Mouse (Mus musculus) neural tube, embryonic 14.5 days (tissue): ENCODE data around the gene Slc25a18. TPM values are rescaled to one million over a fixed set of nuclear protein-coding genes. Genes with fewer than 3 reads are reported as not detected.

Experiments used
- ATAC-seq: fragments of 200-750 bp; cut with Nextera tagmentation; 2 replicates; pipeline ENCODE4 v1.8.0; 2017; ENCODE audit warnings: low read depth, mild to moderate bottlenecking, moderate TSS enrichment, moderate library complexity
- H3K27ac ChIP-seq: fragments of 300-500 bp; sonication (generic); 2 replicates; pipeline ENCODE4 v1.5.1; 2014; ENCODE audit warnings: low read depth, mild to moderate bottlenecking, control low read depth, low read length, moderate library complexity, mixed read lengths
- H3K27me3 ChIP-seq: fragments of 300-500 bp; sonication (generic); 2 replicates; pipeline ENCODE4 v1.6.1; 2014; ENCODE audit warnings: low read length; ENCODE audit not compliant: control insufficient read depth, insufficient read depth
- H3K36me3 ChIP-seq: fragments of 300-500 bp; sonication (generic); 2 replicates; pipeline ENCODE4 v1.6.1; 2014; ENCODE audit warnings: low read length, mixed read lengths; ENCODE audit not compliant: control insufficient read depth, insufficient read depth
- H3K4me1 ChIP-seq: fragments of 300-500 bp; sonication (generic); 2 replicates; pipeline ENCODE4 v1.6.1; 2014; ENCODE audit warnings: low read length; ENCODE audit not compliant: control insufficient read depth, insufficient read depth
- H3K4me2 ChIP-seq: fragments of 300-500 bp; sonication (generic); 2 replicates; pipeline ENCODE4 v1.6.1; 2014; ENCODE audit warnings: mild to moderate bottlenecking, low read depth, low read length, control low read depth
- H3K4me3 ChIP-seq: fragments of 300-500 bp; sonication (generic); 2 replicates; pipeline ENCODE4 v1.5.1; 2014; ENCODE audit warnings: low read depth, low read length, control low read depth, mixed read lengths
- H3K9ac ChIP-seq: fragments of 300-500 bp; sonication (generic); replicated peaks from 2 replicates; pipeline ENCODE4 v1.6.1; 2014; ENCODE audit warnings: low read depth, mild to moderate bottlenecking, control low read depth, low read length, mixed read lengths
- H3K9me3 ChIP-seq: fragments of 300-500 bp; sonication (generic); 2 replicates; pipeline ENCODE4 v1.6.1; 2016; ENCODE audit warnings: low read length; ENCODE audit not compliant: control insufficient read depth
- WGBS: fragments of 180-500 bp; shearing (Covaris S2); extraction: QIAGEN DNeasy Blood & Tissue Kit; methylation state at CpG from one replicate; pipeline ENCODE4 v1.1.7; 2014; 5-methylcytosine and 5-hydroxymethylcytosine counted together
- polyA plus RNA-seq: library from polyadenylated mRNA; unstranded; fragments of >200 nt; fragmentation: Nextera tagmentation; extraction: Ambion mirVana; gene quantifications from 2 replicates; pipeline ENCODE4 v1.2.1, GENCODE M21; 2014

Gene Slc25a18
- polyA plus RNA-seq, 1 experiment from 2014 or later = 29.1 TPM

DNA sequence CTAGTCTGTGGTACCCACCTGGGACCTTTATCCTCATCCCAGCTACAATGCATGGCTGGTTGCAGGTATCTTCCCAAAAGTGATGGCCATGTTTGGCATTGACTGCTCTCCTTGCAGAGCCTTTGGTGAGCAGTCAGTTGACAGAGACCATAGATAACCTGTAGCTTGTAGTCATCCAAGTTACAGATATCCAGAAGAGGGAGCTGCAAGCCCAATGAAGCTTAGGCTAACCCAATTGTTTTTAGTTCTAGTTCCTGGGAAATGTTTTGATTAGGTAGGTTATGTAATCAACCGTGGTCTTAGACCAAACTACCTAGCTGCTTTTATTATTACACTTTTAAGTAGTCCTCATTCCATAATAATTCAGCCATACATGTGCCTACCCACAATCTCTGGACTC is 2.0 kb upstream of the Slc25a18 start:
- Histone ChIP-seq H3K9ac (no peak overlapping the region), H3K27ac (no peak overlapping the region), H3K4me2 (no peak overlapping the region), H3K4me1 (peaks cover 10% of the 10 kb centered on the region; the same call in 1 of the 2 replicates), H3K4me3 (no peak overlapping the region), H3K27me3 (no peaks in the 10 kb centered on the region), H3K9me3 (no peaks in the 10 kb centered on the region), H3K36me3 (no peaks in the 10 kb centered on the region)
- no peak for ATAC-seq
- WGBS = 84% methylated on average over 1 of the region's 1 CpGs

DNA sequence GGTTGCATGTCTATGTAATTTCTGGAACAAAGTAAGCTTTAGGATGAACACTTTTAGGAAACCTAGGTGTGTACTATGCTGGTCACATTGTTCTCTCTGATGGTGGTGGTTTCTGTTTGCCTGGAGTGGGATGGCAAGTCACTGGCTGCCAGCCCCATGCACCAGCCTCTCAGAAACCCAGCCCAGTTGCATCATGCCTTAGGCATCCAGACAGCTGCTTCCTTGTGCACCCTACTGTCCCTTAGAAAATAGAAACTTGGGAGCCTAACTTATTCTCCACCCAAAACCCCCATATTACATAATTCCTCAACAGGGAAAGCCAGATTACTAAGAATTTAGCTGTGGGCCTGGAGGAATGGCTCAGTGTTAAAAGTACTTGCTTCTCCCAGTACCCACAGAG is 1.4 kb upstream of the Slc25a18 start:
- H3K36me3 ChIP-seq = no peaks in the 10 kb centered on the region
- no peaks in the 10 kb centered on the region for H3K27me3 ChIP-seq
- H3K9ac ChIP-seq = no peak overlapping the region
- H3K4me3 ChIP-seq = no peak overlapping the region
- H3K4me1 ChIP-seq = peaks cover 10% of the 10 kb centered on the region; the same call in 1 of the 2 replicates
- no peak for ATAC-seq
- H3K9me3 ChIP-seq = no peaks in the 10 kb centered on the region
- no peak overlapping the region for H3K4me2 ChIP-seq
- peak overlapping the region; percentile 66 for H3K27ac ChIP-seq

DNA sequence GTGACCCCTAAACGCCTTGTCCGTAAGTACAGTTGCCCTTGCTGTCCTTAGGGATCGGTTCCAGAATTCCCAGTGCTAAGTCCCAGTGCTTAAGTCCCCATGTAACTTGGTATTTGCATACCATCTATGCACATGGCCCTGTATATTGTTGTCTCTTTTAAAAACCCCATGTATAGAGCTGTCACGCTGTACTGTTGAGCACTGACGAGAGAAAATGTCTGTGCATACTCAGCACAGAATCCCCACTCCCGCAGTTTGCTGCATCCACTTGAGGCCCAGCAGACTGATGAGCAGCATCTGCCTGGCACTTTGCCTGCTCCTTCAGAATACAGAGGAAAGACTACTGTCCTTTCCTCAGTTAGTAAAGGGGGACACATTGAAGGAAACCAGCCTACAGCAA is 385 bp downstream of the Slc25a18 start:
- Histone ChIP-seq H3K4me2 (peak overlapping the region; percentile 5; the same call in 1 of the 2 replicates), H3K4me3 (no peak overlapping the region), H3K4me1 (peaks cover 10% of the 10 kb centered on the region; the same call in 1 of the 2 replicates), H3K27me3 (no peaks in the 10 kb centered on the region), H3K27ac (peak overlapping the region; percentile 66), H3K9ac (no peak overlapping the region), H3K36me3 (no peaks in the 10 kb centered on the region), H3K9me3 (no peaks in the 10 kb centered on the region)
- WGBS = 56% methylated on average over 6 of the region's 6 CpGs
- ATAC-seq = peak; percentile 34; the same call in 1 of the 2 replicates

DNA sequence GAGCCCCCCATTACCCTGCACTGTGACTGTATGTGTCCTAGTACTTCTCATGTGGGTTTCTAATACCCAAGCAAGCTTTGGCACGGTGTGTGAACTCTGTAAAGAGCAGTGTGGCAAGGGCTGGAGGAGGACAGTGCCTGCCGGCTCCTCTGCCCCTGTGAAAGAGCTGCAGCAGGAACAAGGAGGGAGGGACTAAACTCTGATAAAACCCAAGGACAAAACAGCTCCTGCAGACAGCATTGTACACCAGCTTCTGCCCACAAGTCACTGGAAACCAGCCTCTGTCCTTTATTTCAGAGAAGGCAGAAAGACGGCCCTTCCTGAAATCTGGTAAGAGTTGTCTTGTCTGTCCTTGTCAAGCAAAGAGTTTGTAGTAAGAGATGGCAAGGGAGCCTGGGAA is 2.9 kb downstream of the Slc25a18 start:
- no peaks in the 10 kb centered on the region for H3K9me3 ChIP-seq
- H3K4me3 ChIP-seq = no peak overlapping the region
- WGBS = 87% methylated on average over 3 of the region's 3 CpGs
- H3K4me1 ChIP-seq = peaks cover 10% of the 10 kb centered on the region; the same call in 1 of the 2 replicates
- H3K27me3 ChIP-seq = no peaks in the 10 kb centered on the region
- H3K27ac ChIP-seq = no peak overlapping the region; the same call in 1 of the 2 replicates
- H3K9ac ChIP-seq = no peak overlapping the region
- ATAC-seq = no peak
- no peaks in the 10 kb centered on the region for H3K36me3 ChIP-seq
- no peak overlapping the region for H3K4me2 ChIP-seq

DNA sequence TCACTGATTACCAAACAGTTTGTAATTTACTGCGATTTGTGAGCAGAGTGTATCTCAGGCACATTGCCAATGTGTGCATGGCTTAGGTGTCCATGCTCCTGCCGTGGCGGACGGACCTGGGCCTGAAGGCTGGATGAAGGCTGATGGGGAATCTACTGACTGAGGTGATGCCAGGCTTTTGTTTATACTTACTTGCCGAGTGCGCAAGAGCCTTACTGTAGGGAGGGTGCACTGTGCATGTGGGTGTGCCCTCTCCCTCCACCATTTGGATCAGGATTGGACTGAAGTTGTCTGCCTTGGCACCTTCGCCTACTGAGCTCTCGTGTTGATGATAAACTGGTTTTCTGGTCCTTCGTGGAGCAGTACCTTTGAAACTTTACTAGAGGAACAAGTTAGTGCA is 4.2 kb downstream of the Slc25a18 start:
- ATAC-seq = no peak
- 86% methylated on average over 9 of the region's 9 CpGs for WGBS
- no peak overlapping the region for H3K4me3 ChIP-seq
- no peak overlapping the region for H3K27ac ChIP-seq
- no peaks in the 10 kb centered on the region for H3K27me3 ChIP-seq
- no peak overlapping the region for H3K4me2 ChIP-seq
- H3K9ac ChIP-seq = no peak overlapping the region
- peaks cover 10% of the 10 kb centered on the region; the same call in 1 of the 2 replicates for H3K4me1 ChIP-seq
- H3K9me3 ChIP-seq = no peaks in the 10 kb centered on the region
- H3K36me3 ChIP-seq = no peaks in the 10 kb centered on the region

DNA sequence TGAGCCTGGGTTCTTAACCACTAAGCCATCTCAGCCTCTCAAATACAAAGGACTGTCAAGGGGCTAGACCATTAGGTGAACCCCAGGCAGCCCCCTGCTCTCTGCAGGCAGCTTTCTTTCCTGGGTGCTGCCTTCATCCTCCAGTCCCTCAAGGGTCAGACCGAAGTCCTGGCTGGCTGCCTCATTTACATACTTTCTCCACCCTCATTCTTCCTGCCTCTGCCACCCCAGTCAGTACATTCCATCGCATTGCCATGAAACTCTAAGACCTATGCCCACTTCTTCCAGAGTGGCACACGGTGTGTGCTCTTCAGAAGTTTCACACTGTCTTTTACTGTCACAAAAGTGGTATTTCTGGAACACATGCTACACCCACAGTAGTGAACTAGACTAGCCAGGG is 4.8 kb downstream of the Slc25a18 start:
- Histone ChIP-seq H3K4me1 (0 out of 2 replicates have a peak, but pooled peaks cover 3% of the 10 kb centered on the region), H3K36me3 (no peaks in the 10 kb centered on the region), H3K4me2 (no peak overlapping the region), H3K9me3 (no peaks in the 10 kb centered on the region), H3K9ac (no peak overlapping the region), H3K27ac (no peak overlapping the region), H3K27me3 (no peaks in the 10 kb centered on the region), H3K4me3 (no peak overlapping the region)
- 52% methylated on average over 3 of the region's 3 CpGs for WGBS
- no peak for ATAC-seq

DNA sequence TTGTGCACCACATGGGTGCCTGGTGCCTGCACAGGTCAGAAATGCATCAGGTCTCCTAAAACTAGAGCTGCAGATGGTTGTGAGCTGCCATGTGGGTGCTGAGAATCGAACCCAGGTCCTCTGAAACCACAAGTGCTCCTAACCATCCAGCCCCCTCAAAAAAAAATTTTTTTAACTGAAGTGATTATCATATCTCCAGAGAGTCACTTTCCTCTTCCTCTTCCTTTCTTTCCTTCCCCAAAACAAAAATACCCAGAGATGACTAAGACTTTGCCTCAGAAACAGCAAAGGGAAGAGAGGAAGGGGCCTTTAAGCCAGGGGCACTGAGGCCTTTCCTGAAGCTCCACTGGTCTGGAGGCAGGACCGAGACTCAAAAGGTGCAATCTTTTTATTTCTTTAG is 9.6 kb downstream of the Slc25a18 start:
- Histone ChIP-seq H3K4me2 (no peak overlapping the region), H3K4me1 (no peaks in the 10 kb centered on the region), H3K4me3 (no peak overlapping the region), H3K36me3 (no peaks in the 10 kb centered on the region), H3K27me3 (no peaks in the 10 kb centered on the region), H3K27ac (no peak overlapping the region), H3K9me3 (no peaks in the 10 kb centered on the region), H3K9ac (no peak overlapping the region)
- 98% methylated on average over 2 of the region's 2 CpGs for WGBS
- ATAC-seq = no peak

DNA sequence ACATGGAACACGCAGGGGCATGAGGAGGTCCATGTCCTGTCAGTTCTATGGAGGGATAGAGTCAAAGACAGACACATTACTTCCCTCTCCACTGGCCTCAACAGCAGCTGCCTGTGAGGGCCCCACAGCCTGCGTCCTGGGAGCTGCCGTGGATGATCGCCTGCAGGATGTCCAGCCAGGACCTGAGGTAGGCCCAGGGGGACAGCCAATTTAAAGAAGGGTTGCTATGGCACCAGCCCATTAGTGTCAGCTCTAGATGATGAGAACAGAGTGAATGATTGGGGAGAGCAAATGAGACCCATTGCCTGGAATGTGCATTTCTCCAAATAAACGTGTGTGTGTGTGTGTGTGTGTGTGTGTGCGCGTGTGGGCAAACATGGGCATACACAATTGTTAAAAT is 11.0 kb downstream of the Slc25a18 start:
- no peak overlapping the region for H3K9ac ChIP-seq
- no peaks in the 10 kb centered on the region for H3K36me3 ChIP-seq
- no peaks in the 10 kb centered on the region for H3K27me3 ChIP-seq
- 42% methylated on average over 7 of the region's 7 CpGs for WGBS
- H3K4me2 ChIP-seq = no peak overlapping the region
- no peak overlapping the region for H3K4me3 ChIP-seq
- H3K9me3 ChIP-seq = no peaks in the 10 kb centered on the region
- H3K4me1 ChIP-seq = no peaks in the 10 kb centered on the region
- H3K27ac ChIP-seq = peak overlapping the region; percentile 16; the same call in 1 of the 2 replicates
- ATAC-seq = peak; percentile 26; the same call in 1 of the 2 replicates

DNA sequence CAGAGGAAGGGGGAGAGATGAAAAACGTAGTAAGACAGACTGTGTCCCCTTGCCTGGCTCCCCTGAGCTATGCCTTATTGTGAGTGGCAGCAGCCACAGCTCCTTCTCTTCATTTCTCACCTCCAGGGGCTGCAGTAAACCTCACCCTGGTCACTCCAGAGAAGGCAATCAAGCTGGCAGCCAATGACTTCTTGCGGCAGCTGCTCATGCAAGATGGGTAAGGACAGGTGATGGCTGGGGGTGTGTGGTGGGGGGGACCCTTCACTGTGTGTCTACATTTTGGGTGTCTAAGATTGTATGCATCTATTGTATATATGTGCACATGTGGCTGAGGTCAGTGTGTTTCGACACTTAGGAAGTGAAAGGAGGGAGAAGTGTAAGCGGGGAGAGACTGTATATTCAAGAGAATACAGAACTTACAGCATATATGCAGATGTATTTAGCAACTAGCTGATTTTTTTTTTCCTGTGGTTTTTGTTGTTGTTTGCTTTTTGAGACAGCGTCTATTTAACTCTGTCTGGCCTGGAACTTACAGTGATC is 14.8 kb downstream of the Slc25a18 start:
- H3K9me3 ChIP-seq = no peaks in the 10 kb centered on the region
- peaks cover 13% of the 10 kb centered on the region for H3K36me3 ChIP-seq
- WGBS = 80% methylated on average over 5 of the region's 5 CpGs
- ATAC-seq = no peak
- H3K27me3 ChIP-seq = no peaks in the 10 kb centered on the region
- H3K4me1 ChIP-seq = no peaks in the 10 kb centered on the region
- H3K27ac ChIP-seq = no peak overlapping the region
- H3K4me2 ChIP-seq = no peak overlapping the region
- no peak overlapping the region for H3K9ac ChIP-seq
- H3K4me3 ChIP-seq = no peak overlapping the region
